Mouse (Mus musculus): ENCODE results near the gene Dmap1. TPM values are rescaled to one million over a fixed set of nuclear protein-coding genes. Genes with fewer than 3 reads are reported as not detected.

Dmap1 gene
- polyA plus RNA-seq, 1 experiment from 2014 or later, result 46.6 TPM

- no peak for ATAC-seq (replicated peaks; ENCODE audit: low FRiP score, low read depth)
- Histone ChIP-seq H3K27ac (no peak overlapping the region), H3K9me3 (replicated peaks; ENCODE audit: low read length) (no peaks in the 10 kb centered on the region), H3K36me3 (ENCODE audit: insufficient read depth, low read length) (0 out of 2 replicates have a peak, but pooled peaks cover 12% of the 10 kb centered on the region), H3K4me1 (replicated peaks; ENCODE audit: insufficient read depth, low read length) (0 out of 2 replicates have a peak, but pooled peaks cover 3% of the 10 kb centered on the region), H3K4me2 (ENCODE audit: low read length) (no peak overlapping the region), H3K27me3 (ENCODE audit: insufficient read depth, low read length) (no peaks in the 10 kb centered on the region), H3K9ac (ENCODE audit: low read depth, low read length) (no peak overlapping the region), H3K4me3 (replicated peaks; ENCODE audit: low read depth, low read length) (no peak overlapping the region)
- WGBS, result 58% methylated on average over 5 of the region's 5 CpGs
- no peak for TF ChIP-seq CTCF (IDR thresholded peaks at IDR 0.05; ENCODE audit: low read depth)
- no peak for DNase-seq (ENCODE audit: low spot score)
Measured at GRCm38 (mm10) chr4:117652727-117653126, 29.3 kb downstream of the Dmap1 start.

- peak; percentile 74 for DNase-seq (ENCODE audit: low spot score)
- Histone ChIP-seq H3K27me3 (ENCODE audit: insufficient read depth, low read length) (no peaks in the 10 kb centered on the region), H3K4me2 (ENCODE audit: low read length) (no peak overlapping the region), H3K4me3 (replicated peaks; ENCODE audit: low read depth, low read length) (no peak overlapping the region), H3K27ac (no peak overlapping the region), H3K36me3 (ENCODE audit: insufficient read depth, low read length) (0 out of 2 replicates have a peak, but pooled peaks cover 12% of the 10 kb centered on the region), H3K9ac (ENCODE audit: low read depth, low read length) (no peak overlapping the region), H3K9me3 (replicated peaks; ENCODE audit: low read length) (no peaks in the 10 kb centered on the region), H3K4me1 (replicated peaks; ENCODE audit: insufficient read depth, low read length) (0 out of 2 replicates have a peak, but pooled peaks cover 3% of the 10 kb centered on the region)
- peak; percentile 70 for ATAC-seq (replicated peaks; ENCODE audit: low FRiP score, low read depth)
- 36% methylated on average over 8 of the region's 8 CpGs for WGBS
- no peak for TF ChIP-seq CTCF (IDR thresholded peaks at IDR 0.05; ENCODE audit: low read depth)
Measured at GRCm38 (mm10) chr4:117651626-117652101, 30.4 kb downstream of the Dmap1 start.

- no peak overlapping the region for H3K27ac ChIP-seq
- ATAC-seq (replicated peaks; ENCODE audit: low FRiP score, low read depth) (no peak), DNase-seq (ENCODE audit: low spot score) (no peak)
- H3K9me3 ChIP-seq (replicated peaks; ENCODE audit: low read length), result no peaks in the 10 kb centered on the region
- H3K9ac ChIP-seq (ENCODE audit: low read depth, low read length), result no peak overlapping the region
- 0 out of 2 replicates have a peak, but pooled peaks cover 9% of the 10 kb centered on the region for H3K4me1 ChIP-seq (replicated peaks; ENCODE audit: insufficient read depth, low read length)
- H3K4me2 ChIP-seq (ENCODE audit: low read length), result no peak overlapping the region
- TF ChIP-seq CTCF (IDR thresholded peaks at IDR 0.05; ENCODE audit: low read depth), result no peak
- 83% methylated on average over 23 of the region's 23 CpGs for WGBS
- no peaks in the 10 kb centered on the region for H3K27me3 ChIP-seq (ENCODE audit: insufficient read depth, low read length)
- H3K4me3 ChIP-seq (replicated peaks; ENCODE audit: low read depth, low read length), result no peak overlapping the region
- H3K36me3 ChIP-seq (ENCODE audit: insufficient read depth, low read length), result 0 out of 2 replicates have a peak, but pooled peaks cover 12% of the 10 kb centered on the region
Measured at GRCm38 (mm10) chr4:117646926-117647755, 34.9 kb downstream of the Dmap1 start.

- no peaks in the 10 kb centered on the region for H3K9me3 ChIP-seq (replicated peaks; ENCODE audit: low read length)
Measured at GRCm38 (mm10) chr4:117646496-117646895, 35.6 kb downstream of the Dmap1 start.

GRCm38 (mm10) chr4:117645859-117646258 is 36.2 kb downstream of the Dmap1 start:
- no peak for TF ChIP-seq CTCF (IDR thresholded peaks at IDR 0.05; ENCODE audit: low read depth)
- Histone ChIP-seq H3K4me1 (replicated peaks; ENCODE audit: insufficient read depth, low read length) (0 out of 2 replicates have a peak, but pooled peaks cover 6% of the 10 kb centered on the region), H3K36me3 (ENCODE audit: insufficient read depth, low read length) (0 out of 2 replicates have a peak, but pooled peaks cover 16% of the 10 kb centered on the region), H3K27me3 (ENCODE audit: insufficient read depth, low read length) (no peaks in the 10 kb centered on the region), H3K4me2 (ENCODE audit: low read length) (no peak overlapping the region), H3K9me3 (replicated peaks; ENCODE audit: low read length) (no peaks in the 10 kb centered on the region), H3K4me3 (replicated peaks; ENCODE audit: low read depth, low read length) (no peak overlapping the region), H3K27ac (no peak overlapping the region), H3K9ac (ENCODE audit: low read depth, low read length) (no peak overlapping the region)
- no peak for DNase-seq (ENCODE audit: low spot score)
- ATAC-seq (replicated peaks; ENCODE audit: low FRiP score, low read depth), result peak; percentile 35; the same call in 1 of the 2 replicates
- 55% methylated on average over 2 of the region's 2 CpGs for WGBS

More at GRCm38 (mm10) chr4:117646496-117646895, 35.6 kb downstream of the Dmap1 start:
- no peak overlapping the region for H3K4me3 ChIP-seq (replicated peaks; ENCODE audit: low read depth, low read length)
- ATAC-seq (replicated peaks; ENCODE audit: low FRiP score, low read depth) (no peak), DNase-seq (ENCODE audit: low spot score) (no peak)
- no peak for TF ChIP-seq CTCF (IDR thresholded peaks at IDR 0.05; ENCODE audit: low read depth)
- H3K36me3 ChIP-seq (ENCODE audit: insufficient read depth, low read length), result 0 out of 2 replicates have a peak, but pooled peaks cover 12% of the 10 kb centered on the region
- no peak overlapping the region for H3K27ac ChIP-seq
- H3K9ac ChIP-seq (ENCODE audit: low read depth, low read length), result no peak overlapping the region
- 0 out of 2 replicates have a peak, but pooled peaks cover 8% of the 10 kb centered on the region for H3K4me1 ChIP-seq (replicated peaks; ENCODE audit: insufficient read depth, low read length)
- no peaks in the 10 kb centered on the region for H3K27me3 ChIP-seq (ENCODE audit: insufficient read depth, low read length)
- no peak overlapping the region for H3K4me2 ChIP-seq (ENCODE audit: low read length)
- WGBS, result 80% methylated on average over 8 of the region's 8 CpGs

- Histone ChIP-seq H3K36me3 (ENCODE audit: insufficient read depth, low read length) (0 out of 2 replicates have a peak, but pooled peaks cover 8% of the 10 kb centered on the region), H3K4me3 (replicated peaks; ENCODE audit: low read depth, low read length) (no peak overlapping the region), H3K4me1 (replicated peaks; ENCODE audit: insufficient read depth, low read length) (0 out of 2 replicates have a peak, but pooled peaks cover 6% of the 10 kb centered on the region), H3K27me3 (ENCODE audit: insufficient read depth, low read length) (no peaks in the 10 kb centered on the region), H3K27ac (no peak overlapping the region), H3K9me3 (replicated peaks; ENCODE audit: low read length) (no peaks in the 10 kb centered on the region), H3K4me2 (ENCODE audit: low read length) (no peak overlapping the region), H3K9ac (ENCODE audit: low read depth, low read length) (no peak overlapping the region)
- WGBS, result 37% methylated on average over 22 of the region's 22 CpGs
- ATAC-seq (replicated peaks; ENCODE audit: low FRiP score, low read depth), result no peak
- TF ChIP-seq CTCF (IDR thresholded peaks at IDR 0.05; ENCODE audit: low read depth), result no peak
- peak; percentile 29 for DNase-seq (ENCODE audit: low spot score)
Measured at GRCm38 (mm10) chr4:117645031-117645435, 37.0 kb downstream of the Dmap1 start.

Measured in kidney, postnatal 0 days (tissue).